In genomic region chr16:41383702-41384101, GRCm38 (mm10) we compare ENCODE assay signal across 20 mouse cellular contexts.
"Had no signal": no experiment of that assay in that cellular context is flagged by ENCODE, and none has a peak within 500 bp of the region (broad histone marks: within the 10 kb centered on the region; RNA-seq: fewer than 3 reads in every experiment).

No protein-coding gene starts in this region.

- H3K9me3 ChIP-seq: limb, embryonic 12.5 days; limb, embryonic 15.5 days; midbrain, embryonic 12.5 days; midbrain, embryonic 15.5 days; neural tube, embryonic 12.5 days; neural tube, embryonic 15.5 days had no signal

- H3K27ac ChIP-seq: limb, embryonic 12.5 days; limb, embryonic 15.5 days; liver, embryonic 14.5 days; macrophage; midbrain, embryonic 12.5 days; midbrain, embryonic 15.5 days; neural tube, embryonic 12.5 days; neural tube, embryonic 15.5 days; stomach, postnatal 0 days had no signal

- H3K4me2 ChIP-seq: limb, embryonic 12.5 days; limb, embryonic 15.5 days; liver, embryonic 11.5 days; lung, embryonic 14.5 days; midbrain, embryonic 12.5 days; midbrain, embryonic 15.5 days; neural tube, embryonic 12.5 days; neural tube, embryonic 15.5 days had no signal

- H3K4me3 ChIP-seq: limb, embryonic 12.5 days; limb, embryonic 15.5 days; midbrain, embryonic 12.5 days; midbrain, embryonic 15.5 days; neural tube, embryonic 12.5 days; neural tube, embryonic 15.5 days had no signal

- H3K9ac ChIP-seq: limb, embryonic 12.5 days; limb, embryonic 15.5 days; liver, embryonic 14.5 days; liver, postnatal 0 days; lung, embryonic 14.5 days; midbrain, embryonic 12.5 days; midbrain, embryonic 15.5 days; neural tube, embryonic 12.5 days; neural tube, embryonic 15.5 days had no signal

- H3K27me3 ChIP-seq: limb, embryonic 12.5 days; limb, embryonic 15.5 days; midbrain, embryonic 12.5 days; midbrain, embryonic 15.5 days; neural tube, embryonic 12.5 days; neural tube, embryonic 15.5 days had no signal

- ATAC-seq: liver, postnatal 0 days; lung, postnatal 0 days; midbrain, embryonic 15.5 days had no signal

- DNase-seq: kidney, postnatal 14 days; kidney, postnatal 4 days; left cerebral cortex, postnatal 4 days; liver, postnatal 0 days; lung, embryonic 14.5 days; right cerebral cortex, adult 18-20 months; right cerebral cortex, postnatal 14 days; right cerebral cortex, postnatal 4 days; thymus, postnatal 25 days had no signal

- H3K36me3 ChIP-seq: limb, embryonic 12.5 days; limb, embryonic 15.5 days; midbrain, embryonic 12.5 days; midbrain, embryonic 15.5 days; neural tube, embryonic 12.5 days; neural tube, embryonic 15.5 days had no signal

- H3K4me1 ChIP-seq: limb, embryonic 12.5 days; limb, embryonic 15.5 days; midbrain, embryonic 12.5 days; midbrain, embryonic 15.5 days; neural tube, embryonic 12.5 days; neural tube, embryonic 15.5 days had no signal
